In genomic region chr11:12171312-12171711, GRCm38 (mm10) we compare ENCODE assay signal across 24 mouse cellular contexts.
DNase-seq lines count a peak whose midpoint lies in the region; ATAC-seq lines count a peak whose summit lies in the region.
"Had no signal": no experiment of that assay in that cellular context is flagged by ENCODE, and none has a peak within 500 bp of the region (broad histone marks: within the 10 kb centered on the region; RNA-seq: fewer than 3 reads in every experiment).

No protein-coding gene starts in this region.

- H3K27ac ChIP-seq in neural tube, embryonic 12.5 days = no peak overlapping the region
- no peak overlapping the region for H3K27ac ChIP-seq in neural tube, embryonic 15.5 days (replicated peaks)
- H3K27ac ChIP-seq: hindbrain, embryonic 12.5 days; layer of hippocampus, adult 2 months; limb, embryonic 15.5 days; liver, embryonic 15.5 days; lung, embryonic 15.5 days; midbrain, embryonic 15.5 days; stomach, embryonic 15.5 days had no signal

- H3K4me2 ChIP-seq in neural tube, embryonic 12.5 days (replicated peaks) = no peak overlapping the region
- H3K4me2 ChIP-seq in neural tube, embryonic 15.5 days = no peak overlapping the region
- H3K4me2 ChIP-seq: heart, embryonic 12.5 days; hindbrain, embryonic 12.5 days; limb, embryonic 15.5 days; liver, embryonic 15.5 days; lung, embryonic 15.5 days; midbrain, embryonic 15.5 days; stomach, embryonic 15.5 days had no signal

- 70% methylated on average over 4 of the region's 4 CpGs for WGBS in neural tube, embryonic 12.5 days
- WGBS in neural tube, embryonic 15.5 days = 66% methylated on average over 4 of the region's 4 CpGs

- no peak overlapping the region for H3K9ac ChIP-seq in neural tube, embryonic 12.5 days
- no peak overlapping the region for H3K9ac ChIP-seq in neural tube, embryonic 15.5 days (replicated peaks)
- H3K9ac ChIP-seq: forebrain, postnatal 0 days; heart, embryonic 12.5 days; hindbrain, embryonic 12.5 days; limb, embryonic 15.5 days; liver, embryonic 15.5 days; lung, embryonic 15.5 days; midbrain, embryonic 15.5 days; stomach, embryonic 15.5 days had no signal

- no peaks in the 10 kb centered on the region for H3K27me3 ChIP-seq in neural tube, embryonic 12.5 days (replicated peaks)
- no peaks in the 10 kb centered on the region for H3K27me3 ChIP-seq in neural tube, embryonic 15.5 days (replicated peaks)
- H3K27me3 ChIP-seq: heart, embryonic 12.5 days; hindbrain, embryonic 12.5 days; limb, embryonic 15.5 days; liver, embryonic 15.5 days; lung, embryonic 15.5 days; midbrain, embryonic 15.5 days; stomach, embryonic 15.5 days had no signal

- peak; percentile 4 to 27 for DNase-seq in adrenal gland, postnatal 36 days
- DNase-seq in gastrocnemius, postnatal 10 days = peak; percentile 5
- no peak for DNase-seq in B cell, adult 2 months
- DNase-seq in natural killer cell, adult 2 months (ENCODE audit: low spot score in 2 of 2) = no peak
- DNase-seq in spleen, adult 12 weeks (ENCODE audit: low spot score) = no peak
- DNase-seq: cerebellum, adult 11 months; cerebellum, adult 9-11 months; forebrain, postnatal 0 days; heart, adult 11 months; kidney, postnatal 25 days; lung, postnatal 4 days; right cerebral cortex, postnatal 25 days; thymus, postnatal 25 days had no signal

- no peaks in the 10 kb centered on the region for H3K9me3 ChIP-seq in neural tube, embryonic 12.5 days
- H3K9me3 ChIP-seq in neural tube, embryonic 15.5 days (replicated peaks) = no peaks in the 10 kb centered on the region
- H3K9me3 ChIP-seq: heart, embryonic 12.5 days; hindbrain, embryonic 12.5 days; limb, embryonic 15.5 days; liver, embryonic 15.5 days; lung, embryonic 15.5 days; midbrain, embryonic 15.5 days; stomach, embryonic 15.5 days had no signal

- H3K36me3 ChIP-seq in neural tube, embryonic 12.5 days = no peaks in the 10 kb centered on the region
- H3K36me3 ChIP-seq in neural tube, embryonic 15.5 days = no peaks in the 10 kb centered on the region
- H3K36me3 ChIP-seq: heart, embryonic 12.5 days; hindbrain, embryonic 12.5 days; limb, embryonic 15.5 days; liver, embryonic 15.5 days; lung, embryonic 15.5 days; midbrain, embryonic 15.5 days; stomach, embryonic 15.5 days had no signal

- no peak overlapping the region for H3K4me3 ChIP-seq in neural tube, embryonic 12.5 days
- no peak overlapping the region for H3K4me3 ChIP-seq in neural tube, embryonic 15.5 days (replicated peaks)
- H3K4me3 ChIP-seq: heart, embryonic 12.5 days; hindbrain, embryonic 12.5 days; layer of hippocampus, adult 2 months; limb, embryonic 15.5 days; liver, embryonic 15.5 days; lung, embryonic 15.5 days; midbrain, embryonic 15.5 days; stomach, embryonic 15.5 days had no signal

- ATAC-seq in neural tube, embryonic 12.5 days (ENCODE audit: low FRiP score, low read depth) = 0 out of 2 replicates have a peak, but pooled peaks have one; percentile 13
- no peak; the same call in 1 of the 2 replicates for ATAC-seq in neural tube, embryonic 15.5 days (ENCODE audit: low FRiP score)
- ATAC-seq: forebrain, postnatal 0 days; intestine, postnatal 0 days; midbrain, embryonic 15.5 days had no signal

- no peaks in the 10 kb centered on the region for H3K4me1 ChIP-seq in neural tube, embryonic 12.5 days
- H3K4me1 ChIP-seq in neural tube, embryonic 15.5 days = no peaks in the 10 kb centered on the region
- H3K4me1 ChIP-seq: heart, embryonic 12.5 days; hindbrain, embryonic 12.5 days; limb, embryonic 15.5 days; liver, embryonic 15.5 days; lung, embryonic 15.5 days; midbrain, embryonic 15.5 days; stomach, embryonic 15.5 days had no signal

Comparison
In these comparisons a context has a peak if more than half of its experiments do, and no peak if none do; other contexts are left out.
1. DNase-seq: peak in adrenal gland, postnatal 36 days (2 of 2) and gastrocnemius, postnatal 10 days (single experiment); none in B cell, adult 2 months (0 of 2), natural killer cell, adult 2 months (0 of 2) and spleen, adult 12 weeks (single experiment).